Mouse (Mus musculus) cortical plate, adult 2 months (tissue): Measurements from ENCODE around the gene Ywhaq.

Experiments used
- CTCF ChIP-seq: fragments of 200-500 bp; IDR thresholded peaks from 2 replicates; pipeline ENCODE4 v1.5.1; 2011; ENCODE audit warnings: mild to moderate bottlenecking, control low read depth, low read length; ENCODE audit not compliant: insufficient read depth; ENCODE audit errors: extremely low read depth
- POLR2A ChIP-seq: fragments of 200-500 bp; IDR thresholded peaks from 2 replicates; pipeline ENCODE4 v1.6.1; 2011; ENCODE audit warnings: mild to moderate bottlenecking, low read length, control low read depth; ENCODE audit not compliant: insufficient read depth; ENCODE audit errors: extremely low read depth

DNA sequence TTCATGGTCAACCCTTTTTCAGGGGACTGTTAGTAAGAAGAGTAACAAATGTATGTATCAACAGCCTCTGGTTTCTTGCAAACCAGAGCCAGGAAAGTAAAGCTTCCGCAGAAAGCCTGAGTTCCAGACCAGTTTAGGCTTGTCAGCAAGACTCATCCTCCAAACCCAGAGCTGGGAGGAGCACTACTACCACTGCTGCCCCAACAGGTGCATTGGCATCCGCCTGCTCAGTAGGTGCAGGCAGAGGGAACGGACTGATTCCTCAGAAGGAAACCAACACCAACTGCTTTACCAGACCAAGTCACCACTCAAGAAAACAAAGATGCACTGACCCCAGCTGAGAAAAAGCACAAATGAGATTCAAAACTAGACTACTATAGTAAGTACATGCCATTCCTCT lies 54.2 kb downstream of the Ywhaq start:
- TF ChIP-seq CTCF = no peak
- TF ChIP-seq POLR2A = no peak
